Mouse (Mus musculus) ES-E14 (cell line): ENCODE data around the gene Sephs1.

Experiments used
- CHD2 ChIP-seq: IDR thresholded peaks from 2 replicates; pipeline ENCODE4 v1.6.1; 2014; ENCODE audit warnings: mild to moderate bottlenecking, low read depth, low read length, inconsistent platforms
- HCFC1 ChIP-seq: IDR thresholded peaks from 2 replicates; pipeline ENCODE4 v1.6.1; 2012; ENCODE audit warnings: low read length, inconsistent platforms, borderline replicate concordance; ENCODE audit not compliant: insufficient read depth
- MAFK ChIP-seq: IDR thresholded peaks from 2 replicates; pipeline ENCODE4 v1.6.1; 2014; ENCODE audit warnings: mild to moderate bottlenecking, low read depth, low read length, inconsistent platforms; ENCODE audit not compliant: insufficient read depth

- TF ChIP-seq MAFK (no peak), CHD2 (no peak), HCFC1 (no peak; the same call in 1 of the 2 replicates)
Observed at GRCm38 (mm10) chr2:4881350-4882248, at the start of gene Sephs1.
